Mouse (Mus musculus) neutrophil, adult 5-6 weeks (primary cell): ENCODE data around the gene Gm20388. TPM values are rescaled to one million over a fixed set of nuclear protein-coding genes. Genes with fewer than 3 reads are reported as not detected.

ENCODE experiments used
- ATAC-seq: fragments of 151-379, 151-347 bp; 2 replicates; pipeline ENCODE4 v1.8.0; 2017; ENCODE audit warnings: mild to moderate bottlenecking, moderate TSS enrichment; ENCODE audit not compliant: insufficient number of reproducible peaks, poor library complexity, low FRiP score, severe bottlenecking; ENCODE audit errors: extremely low read depth
- total RNA-seq: library from RNA; stranded (forward); fragments of 200-1000 nt; gene quantifications from 2 replicates; pipeline ENCODE4 v1.2.3, GENCODE M21; 2017

Gm20388 gene
- total RNA-seq, 1 experiment from 2014 or later: 10.8 TPM

DNA sequence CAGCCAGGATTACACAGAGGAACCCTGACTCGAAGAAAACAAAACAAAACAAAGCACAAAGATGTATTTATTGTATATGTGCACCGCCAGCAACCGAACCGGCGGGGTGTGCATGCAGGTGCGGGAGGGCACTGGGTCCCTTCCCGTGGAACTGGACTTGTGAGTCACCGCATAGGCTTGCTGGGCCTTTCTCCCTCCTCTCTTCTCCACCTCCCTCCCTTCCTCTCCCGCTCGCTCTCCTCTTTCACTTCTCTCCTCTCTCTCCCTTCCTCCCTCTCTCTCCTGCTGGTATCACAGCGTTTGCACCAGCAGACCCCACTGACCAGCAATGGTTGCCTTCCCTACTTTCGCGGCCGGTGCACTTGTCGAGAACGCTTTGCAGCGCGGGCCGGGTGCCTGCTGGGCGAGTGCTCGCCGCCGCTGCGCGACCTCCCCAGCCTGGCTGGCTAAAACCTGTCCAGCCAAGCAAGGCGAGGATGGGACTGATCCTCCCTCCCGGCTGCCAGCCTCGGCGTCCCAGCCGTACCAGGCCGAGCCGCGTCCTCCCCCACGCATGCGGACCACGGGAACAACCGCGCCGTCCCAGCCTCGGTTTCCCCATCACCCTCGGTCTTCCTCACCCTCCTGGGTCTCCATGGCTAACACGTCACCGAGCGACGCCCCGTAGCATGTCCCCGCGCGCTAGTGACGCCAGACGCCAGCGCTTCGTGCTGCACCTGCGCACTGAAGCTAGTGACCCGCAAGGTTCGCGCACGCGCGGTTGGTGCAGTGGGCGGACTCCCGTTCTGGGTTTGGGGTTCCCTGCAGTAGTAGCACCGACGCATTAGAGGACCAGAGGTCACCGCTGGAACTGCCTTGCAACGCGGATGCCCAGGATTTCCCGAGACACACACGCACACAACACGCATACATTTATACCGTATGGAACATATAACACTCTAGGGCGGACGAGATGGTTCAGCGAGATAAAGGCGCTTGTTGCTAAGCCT, 1197.3 kb downstream of the Gm20388 start, which contains the start of gene Mthfsd:
Mthfsd (minus strand) TSS at position 725 of the 989 bp plus-strand sequence.
- peak; percentile 76 for ATAC-seq

GRCm38 (mm10) chr8:121108657-121109056, 1198.0 kb downstream of the Gm20388 start:
- no peak for ATAC-seq

- ATAC-seq: no peak
These were observed 1200.7 kb downstream of the Gm20388 start for GRCm38 (mm10) chr8:121111145-121111907.

DNA sequence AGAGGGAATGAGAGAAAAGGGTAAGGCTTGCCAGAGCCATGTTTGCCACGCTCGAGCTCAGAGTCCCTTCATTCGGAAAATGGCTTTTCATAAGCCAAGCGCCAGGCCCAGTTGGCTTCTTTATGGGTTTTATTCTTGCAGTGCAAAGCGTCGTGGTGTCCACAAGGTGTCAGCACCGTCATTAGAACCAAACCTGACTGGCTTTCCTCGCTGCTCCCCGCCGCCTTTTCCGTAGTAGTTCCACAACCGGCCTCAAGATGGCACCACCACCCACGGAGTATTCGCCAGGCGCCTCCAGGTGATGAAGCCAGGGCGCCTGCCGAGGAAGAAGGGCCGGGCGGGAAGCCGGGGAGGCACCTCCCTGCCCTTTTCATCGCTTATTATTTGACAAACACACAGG, 1202.6 kb downstream of the Gm20388 start:
- peak; percentile 89 for ATAC-seq

GRCm38 (mm10) chr8:121115136-121115535, 1204.5 kb downstream of the Gm20388 start:
- no peak for ATAC-seq

- ATAC-seq: peak; percentile 42; the same call in 1 of the 2 replicates
These were observed 1205.3 kb downstream of the Gm20388 start, which contains the start of gene Foxc2 for GRCm38 (mm10) chr8:121115948-121116347. Gene Foxc2 (plus strand): TSS chr8:121116171.

DNA sequence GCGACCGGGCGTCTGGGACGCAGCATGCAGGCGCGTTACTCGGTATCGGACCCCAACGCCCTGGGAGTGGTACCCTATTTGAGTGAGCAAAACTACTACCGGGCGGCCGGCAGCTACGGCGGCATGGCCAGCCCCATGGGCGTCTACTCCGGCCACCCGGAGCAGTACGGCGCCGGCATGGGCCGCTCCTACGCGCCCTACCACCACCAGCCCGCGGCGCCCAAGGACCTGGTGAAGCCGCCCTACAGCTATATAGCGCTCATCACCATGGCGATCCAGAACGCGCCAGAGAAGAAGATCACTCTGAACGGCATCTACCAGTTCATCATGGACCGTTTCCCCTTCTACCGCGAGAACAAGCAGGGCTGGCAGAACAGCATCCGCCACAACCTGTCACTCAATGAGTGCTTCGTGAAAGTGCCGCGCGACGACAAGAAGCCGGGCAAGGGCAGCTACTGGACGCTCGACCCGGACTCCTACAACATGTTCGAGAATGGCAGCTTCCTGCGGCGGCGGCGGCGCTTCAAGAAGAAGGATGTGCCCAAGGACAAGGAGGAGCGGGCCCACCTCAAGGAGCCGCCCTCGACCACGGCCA, 1206.0 kb downstream of the Gm20388 start:
- no peak for ATAC-seq

GRCm38 (mm10) chr8:121117186-121117651, 1206.6 kb downstream of the Gm20388 start:
- no peak for ATAC-seq

DNA sequence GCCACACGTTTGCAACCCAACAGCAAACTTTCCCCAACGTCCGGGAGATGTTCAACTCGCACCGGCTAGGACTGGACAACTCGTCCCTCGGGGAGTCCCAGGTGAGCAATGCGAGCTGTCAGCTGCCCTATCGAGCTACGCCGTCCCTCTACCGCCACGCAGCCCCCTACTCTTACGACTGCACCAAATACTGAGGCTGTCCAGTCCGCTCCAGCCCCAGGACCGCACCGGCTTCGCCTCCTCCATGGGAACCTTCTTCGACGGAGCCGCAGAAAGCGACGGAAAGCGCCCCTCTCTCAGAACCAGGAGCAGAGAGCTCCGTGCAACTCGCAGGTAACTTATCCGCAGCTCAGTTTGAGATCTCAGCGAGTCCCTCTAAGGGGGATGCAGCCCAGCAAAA, 1207.3 kb downstream of the Gm20388 start:
- ATAC-seq: no peak

GRCm38 (mm10) chr8:121118634-121119420, 1208.2 kb downstream of the Gm20388 start:
- ATAC-seq: no peak

- ATAC-seq: no peak
These were observed 1209.2 kb downstream of the Gm20388 start for GRCm38 (mm10) chr8:121119635-121120455.

GRCm38 (mm10) chr8:121120456-121121419, 1210.1 kb downstream of the Gm20388 start:
- ATAC-seq: no peak

GRCm38 (mm10) chr8:121121704-121122103, 1211.1 kb downstream of the Gm20388 start:
- ATAC-seq: no peak

- no peak for ATAC-seq
These were observed 1211.7 kb downstream of the Gm20388 start for GRCm38 (mm10) chr8:121122368-121122767.

DNA sequence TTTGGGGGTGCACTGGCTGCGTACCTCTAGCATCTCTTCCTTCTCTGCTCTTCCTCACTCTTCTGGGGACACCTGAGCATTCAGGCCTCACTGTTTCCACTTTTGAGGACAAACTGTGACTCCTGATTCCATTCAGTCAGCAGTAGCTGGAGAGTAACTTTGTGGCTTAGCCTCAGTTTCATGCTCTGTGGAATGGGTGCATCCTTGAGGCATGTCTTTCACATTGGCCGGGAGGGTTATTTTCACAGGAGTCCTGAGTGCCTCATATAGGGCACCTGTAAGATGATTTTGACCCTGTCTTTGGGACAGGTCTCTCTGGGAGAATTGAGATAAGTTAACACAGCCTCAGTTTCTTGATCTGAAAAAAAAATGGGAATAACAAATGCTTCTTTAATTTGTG, 1212.5 kb downstream of the Gm20388 start:
- no peak for ATAC-seq

GRCm38 (mm10) chr8:121124547-121125239, 1214.1 kb downstream of the Gm20388 start:
- no peak for ATAC-seq
